In the genomic region with DNA sequence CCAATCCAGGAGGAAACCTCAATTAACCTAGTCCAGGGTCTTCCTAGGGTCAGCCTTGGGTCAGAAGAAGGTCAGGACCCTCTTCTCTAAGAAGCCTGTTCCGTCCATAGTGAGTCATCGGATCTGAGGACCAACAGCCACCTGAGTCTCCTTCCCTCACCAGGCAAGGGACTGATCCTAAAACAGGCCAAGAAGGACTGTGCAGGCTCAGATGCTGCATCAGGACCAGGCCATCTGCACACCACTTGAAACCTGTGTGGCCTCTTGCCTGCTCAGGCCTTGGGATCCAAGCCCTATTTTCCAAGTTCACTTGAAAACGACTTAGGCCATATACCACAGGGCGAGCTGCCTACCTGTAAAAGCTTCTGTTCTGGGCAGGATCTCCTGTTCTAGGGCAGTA, we compare ENCODE assay signal across 13 mouse cellular contexts. TPM values are rescaled to one million over a fixed set of nuclear protein-coding genes. Genes with fewer than 3 reads are reported as not detected.
DNase-seq lines count a peak whose midpoint lies in the region; ATAC-seq and TF ChIP-seq lines count a peak whose summit lies in the region.
"Had no signal": no experiment of that assay in that cellular context is flagged by ENCODE, and none has a peak within 500 bp of the region (broad histone marks: within the 10 kb centered on the region; RNA-seq: fewer than 3 reads in every experiment).

No protein-coding gene starts in this region.

- no peaks in the 10 kb centered on the region for H3K27me3 ChIP-seq in hindbrain, embryonic 14.5 days (ENCODE audit: control insufficient read depth, insufficient read depth, low read length)
- H3K27me3 ChIP-seq in hindbrain, embryonic 11.5 days (ENCODE audit: control insufficient read depth, insufficient read depth, low read length), result no peaks in the 10 kb centered on the region
- H3K27me3 ChIP-seq in testis, adult 2 months (ENCODE audit: control insufficient read depth, insufficient read depth, low read length), result no peaks in the 10 kb centered on the region; the same call in 1 of the 2 replicates
- H3K27me3 ChIP-seq in midbrain, embryonic 10.5 days (ENCODE audit: low read depth, poor library complexity, severe bottlenecking), result 0 out of 2 replicates have a peak, but pooled peaks cover 7% of the 10 kb centered on the region

- peak overlapping the region; percentile 99 for H3K9ac ChIP-seq in hindbrain, embryonic 14.5 days
- no peak overlapping the region for H3K9ac ChIP-seq in hindbrain, embryonic 11.5 days (ENCODE audit: low read depth, low read length)

- TF ChIP-seq POLR2A in testis, adult 2 months (IDR thresholded peaks at IDR 0.05; ENCODE audit: control insufficient read depth, low read depth, low read length), result no peak

- 0 out of 2 replicates have a peak overlapping the region, but pooled peaks have one; percentile 92 for H3K4me2 ChIP-seq in hindbrain, embryonic 14.5 days (replicated peaks)
- no peak overlapping the region for H3K4me2 ChIP-seq in hindbrain, embryonic 11.5 days (replicated peaks; ENCODE audit: low read depth, low read length)

- TF ChIP-seq CTCF in testis, adult 2 months (IDR thresholded peaks at IDR 0.05; ENCODE audit: control insufficient read depth, insufficient read depth, insufficient replicate concordance, low read depth, low read length), result no peak

- DNase-seq in hindbrain, embryonic 14.5 days (ENCODE audit: low spot score), result no peak
- DNase-seq in hindbrain, embryonic 11.5 days (ENCODE audit: low spot score), result no peak
- DNase-seq in testis, postnatal 14 days (ENCODE audit: low spot score), result no peak
- no peak for DNase-seq in midbrain, embryonic 10.5 days (ENCODE audit: low spot score)
- no peak for DNase-seq in adrenal gland, postnatal 25 days
- DNase-seq in layer of hippocampus, postnatal 36 days, result no peak
- DNase-seq in Muller cell, postnatal 12 days (ENCODE audit: inconsistent ontology term), result no peak
- DNase-seq: adrenal gland, adult 2 months; cerebellum, adult 18-20 months; kidney, postnatal 25 days; right cerebral cortex, postnatal 4 days had no signal

- no peaks in the 10 kb centered on the region for H3K36me3 ChIP-seq in hindbrain, embryonic 14.5 days (replicated peaks; ENCODE audit: control insufficient read depth, insufficient read depth)
- H3K36me3 ChIP-seq in hindbrain, embryonic 11.5 days (ENCODE audit: control insufficient read depth, insufficient read depth, low read length), result no peaks in the 10 kb centered on the region
- H3K36me3 ChIP-seq in testis, adult 2 months (ENCODE audit: control insufficient read depth, insufficient read depth, low read length), result no peaks in the 10 kb centered on the region
- H3K36me3 ChIP-seq in midbrain, embryonic 10.5 days, result peaks cover 7% of the 10 kb centered on the region; the same call in 1 of the 2 replicates

- H3K4me3 ChIP-seq in hindbrain, embryonic 14.5 days (replicated peaks; ENCODE audit: low read length), result no peak overlapping the region
- H3K4me3 ChIP-seq in hindbrain, embryonic 11.5 days (ENCODE audit: low read depth, low read length), result no peak overlapping the region
- H3K4me3 ChIP-seq in testis, adult 2 months (ENCODE audit: control insufficient read depth, low read depth, low read length), result peak overlapping the region; percentile 97
- H3K4me3 ChIP-seq in midbrain, embryonic 10.5 days, result peak overlapping the region; percentile 96; the same call in 1 of the 2 replicates

- no peak for ATAC-seq in hindbrain, embryonic 14.5 days (ENCODE audit: low FRiP score)
- ATAC-seq in hindbrain, embryonic 11.5 days (ENCODE audit: low FRiP score), result no peak

- no peak overlapping the region for H3K27ac ChIP-seq in hindbrain, embryonic 14.5 days
- no peak overlapping the region for H3K27ac ChIP-seq in hindbrain, embryonic 11.5 days (ENCODE audit: low read depth, low read length)
- H3K27ac ChIP-seq in testis, adult 2 months (ENCODE audit: control insufficient read depth, insufficient read depth, low read depth, low read length), result peak overlapping the region; percentile 100
- no peak overlapping the region for H3K27ac ChIP-seq in midbrain, embryonic 10.5 days (replicated peaks)
- H3K27ac ChIP-seq: liver, embryonic 12.5 days had no signal

- peaks cover 24% of the 10 kb centered on the region for H3K4me1 ChIP-seq in hindbrain, embryonic 14.5 days (replicated peaks; ENCODE audit: control insufficient read depth, insufficient read depth, low read length)
- H3K4me1 ChIP-seq in hindbrain, embryonic 11.5 days (replicated peaks; ENCODE audit: control insufficient read depth, insufficient read depth, low read length), result peaks cover 8% of the 10 kb centered on the region
- peaks cover 17% of the 10 kb centered on the region for H3K4me1 ChIP-seq in testis, adult 2 months (ENCODE audit: control insufficient read depth, insufficient read depth, low read length)
- peaks cover 31% of the 10 kb centered on the region for H3K4me1 ChIP-seq in midbrain, embryonic 10.5 days

- 70% methylated on average over 4 of the region's 4 CpGs for WGBS in hindbrain, embryonic 14.5 days
- WGBS in hindbrain, embryonic 11.5 days, result 57% methylated on average over 4 of the region's 4 CpGs
- 62% methylated on average over 4 of the region's 4 CpGs for whole genome bisulfite sequencing in midbrain, embryonic 10.5 days

- H3K9me3 ChIP-seq in hindbrain, embryonic 14.5 days (ENCODE audit: control insufficient read depth, low read length), result no peaks in the 10 kb centered on the region
- no peaks in the 10 kb centered on the region for H3K9me3 ChIP-seq in hindbrain, embryonic 11.5 days (ENCODE audit: control insufficient read depth, low read length)
- no peaks in the 10 kb centered on the region for H3K9me3 ChIP-seq in midbrain, embryonic 10.5 days (replicated peaks)
- H3K9me3 ChIP-seq: liver, embryonic 12.5 days had no signal

RNA-seq across cellular contexts. Expression of gene Agpat3, which starts 0.9 kb away (rescaled TPM):
- 80.3 and 81.5 TPM in 2 replicates for polyA plus RNA-seq in hindbrain, embryonic 14.5 days (2014; fragmentation: Nextera tagmentation; extraction: Ambion mirVana)
- 44.1 and 46.0 TPM in 2 replicates for polyA plus RNA-seq in hindbrain, embryonic 11.5 days (2014; fragmentation: Nextera tagmentation; extraction: Ambion mirVana)
- polyA plus RNA-seq in testis, adult 2 months (2012; rRNA removed), result 1,109 and 1,110 TPM in 2 replicates
- polyA plus RNA-seq in midbrain, embryonic 10.5 days (2016; fragmentation: Nextera tagmentation; extraction: Ambion mirVana), result 41.6 and 48.9 TPM in 2 replicates
- 334 and 362 TPM in 2 replicates for total RNA-seq in adrenal gland, postnatal 25 days (2021)
- total RNA-seq in layer of hippocampus, postnatal 36 days (2021), result 100 to 1,000 TPM; 207 to 225 TPM

RNA-seq across cellular contexts. Expression of gene Rrp1, which starts 59.6 kb away (rescaled TPM):
- polyA plus RNA-seq in hindbrain, embryonic 14.5 days (2014; fragmentation: Nextera tagmentation; extraction: Ambion mirVana), result 324 and 336 TPM in 2 replicates
- polyA plus RNA-seq in hindbrain, embryonic 11.5 days (2014; fragmentation: Nextera tagmentation; extraction: Ambion mirVana), result 225 and 242 TPM in 2 replicates
- 349 and 360 TPM in 2 replicates for polyA plus RNA-seq in testis, adult 2 months (2012; rRNA removed)
- polyA plus RNA-seq in midbrain, embryonic 10.5 days (2016; fragmentation: Nextera tagmentation; extraction: Ambion mirVana), result 319 and 355 TPM in 2 replicates
- total RNA-seq in adrenal gland, postnatal 25 days (2021), result 228 and 255 TPM in 2 replicates
- total RNA-seq in layer of hippocampus, postnatal 36 days (2021), result 100 to 1,000 TPM; 337 to 355 TPM

Comparison
In these comparisons a context has a peak if more than half of its experiments do, and no peak if none do; other contexts are left out.
1. H3K4me3 ChIP-seq: peak in testis, adult 2 months (single experiment) and midbrain, embryonic 10.5 days (single experiment); none in hindbrain, embryonic 14.5 days (single experiment) and hindbrain, embryonic 11.5 days (single experiment).
2. RNA of gene Agpat3, which starts 0.9 kb away (polyA plus RNA-seq): 1,109 to 1,110 TPM in testis, adult 2 months; 80.3 to 81.5 TPM in hindbrain, embryonic 14.5 days, 44.1 to 46.0 TPM in hindbrain, embryonic 11.5 days and 41.6 to 48.9 TPM in midbrain, embryonic 10.5 days; every median in the first group is over 10 times any median in the second.